Comparison of ENCODE assay signal across 14 mouse cellular contexts in the genomic region with DNA sequence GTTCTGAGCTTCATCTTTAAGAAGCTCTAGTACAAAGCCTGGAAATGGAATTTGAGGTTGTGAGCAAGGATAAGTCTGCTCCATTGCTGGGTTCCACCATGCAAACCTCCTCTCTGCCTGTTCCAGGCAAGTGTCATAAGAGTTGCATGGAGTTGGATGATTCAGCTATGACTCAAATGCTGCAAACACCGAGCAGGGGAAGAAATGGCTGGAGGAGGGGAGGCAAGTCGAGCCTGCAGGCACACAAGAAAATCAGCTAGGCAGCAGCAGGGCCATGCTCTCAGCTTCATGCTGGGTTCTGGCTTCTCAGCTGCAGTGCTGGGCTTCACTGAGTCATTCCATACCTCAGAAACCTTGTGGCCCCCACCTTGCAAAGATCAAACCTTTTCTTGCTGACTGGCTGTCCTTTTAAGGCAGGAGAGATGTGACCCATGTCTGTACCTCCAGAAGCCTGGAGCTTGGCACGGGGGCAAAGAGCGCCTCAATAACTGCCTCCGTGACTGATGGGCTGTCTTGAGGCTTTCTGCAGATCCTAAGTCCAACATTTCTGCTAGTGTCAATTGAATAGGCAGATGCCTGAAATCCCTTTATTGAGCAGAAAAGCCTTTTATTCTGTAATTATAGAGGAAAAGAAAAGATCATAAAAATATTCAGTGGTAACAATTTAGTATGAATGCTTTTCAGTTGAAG.
A peak's percentile ranks its signal among the peaks of the same experiment; 100 is the strongest.
DNase-seq lines count a peak whose midpoint lies in the region; ATAC-seq and TF ChIP-seq lines count a peak whose summit lies in the region.
"Had no signal": no experiment of that assay in that cellular context is flagged by ENCODE, and none has a peak within 500 bp of the region (broad histone marks: within the 10 kb centered on the region; RNA-seq: fewer than 3 reads in every experiment).

No protein-coding gene starts in this region.

- TF ChIP-seq CTCF in hindbrain, postnatal 0 days (IDR thresholded peaks at IDR 0.05; ENCODE audit: low read depth) = no peak

- H3K4me2 ChIP-seq in forebrain, embryonic 15.5 days (replicated peaks) = no peak overlapping the region
- no peak overlapping the region for H3K4me2 ChIP-seq in forebrain, embryonic 13.5 days
- H3K4me2 ChIP-seq in hindbrain, postnatal 0 days (ENCODE audit: low read depth, low read length) = no peak overlapping the region

- H3K36me3 ChIP-seq in forebrain, embryonic 15.5 days = no peaks in the 10 kb centered on the region
- no peaks in the 10 kb centered on the region for H3K36me3 ChIP-seq in forebrain, embryonic 13.5 days (ENCODE audit: poor library complexity, severe bottlenecking)
- no peaks in the 10 kb centered on the region for H3K36me3 ChIP-seq in hindbrain, embryonic 10.5 days
- no peaks in the 10 kb centered on the region for H3K36me3 ChIP-seq in hindbrain, postnatal 0 days (ENCODE audit: insufficient read depth, low read length)

- DNase-seq in layer of hippocampus, adult 9-11 months = peak; percentile 30
- no peak for DNase-seq in layer of hippocampus, postnatal 14 days (ENCODE audit: low spot score in 2 of 2)
- peak; percentile 13 for DNase-seq in adrenal gland, postnatal 10 days
- peak; percentile 49 to 52 for DNase-seq in right cerebral cortex, adult 2 months (ENCODE audit: low spot score in 2 of 2)
- DNase-seq in hindbrain, embryonic 10.5 days (ENCODE audit: low spot score) = no peak
- no peak for DNase-seq in hindbrain, postnatal 0 days (ENCODE audit: low spot score)
- DNase-seq: heart, postnatal 10 days; lung, adult 2 months; thymus, postnatal 4 days had no signal

- peaks cover 11% of the 10 kb centered on the region; the same call in 1 of the 2 replicates for H3K4me1 ChIP-seq in forebrain, embryonic 15.5 days
- 0 out of 2 replicates have a peak, but pooled peaks cover 4% of the 10 kb centered on the region for H3K4me1 ChIP-seq in forebrain, embryonic 13.5 days
- H3K4me1 ChIP-seq in hindbrain, embryonic 10.5 days (replicated peaks) = no peaks in the 10 kb centered on the region
- no peaks in the 10 kb centered on the region for H3K4me1 ChIP-seq in hindbrain, postnatal 0 days (ENCODE audit: insufficient read depth, low read length)
- H3K4me1 ChIP-seq: megakaryocyte, embryonic 14.5 days had no signal

- no peak overlapping the region for H3K4me3 ChIP-seq in forebrain, embryonic 15.5 days
- H3K4me3 ChIP-seq in forebrain, embryonic 13.5 days = no peak overlapping the region
- H3K4me3 ChIP-seq in hindbrain, embryonic 10.5 days = no peak overlapping the region
- no peak overlapping the region for H3K4me3 ChIP-seq in hindbrain, postnatal 0 days (ENCODE audit: low read length)
- H3K4me3 ChIP-seq: erythroblast, embryonic 14.5 days; megakaryocyte, embryonic 14.5 days had no signal

- 0 out of 2 replicates have a peak, but pooled peaks have one; percentile 29 for ATAC-seq in forebrain, embryonic 15.5 days (replicated peaks)
- ATAC-seq in forebrain, embryonic 13.5 days = no peak
- no peak for ATAC-seq in hindbrain, postnatal 0 days
- ATAC-seq: inflammation-experienced regulatory T-cells, adult 6 months had no signal

- no peak overlapping the region for H3K9ac ChIP-seq in forebrain, embryonic 15.5 days (replicated peaks)
- no peak overlapping the region for H3K9ac ChIP-seq in forebrain, embryonic 13.5 days
- H3K9ac ChIP-seq in hindbrain, postnatal 0 days (replicated peaks; ENCODE audit: low read length) = no peak overlapping the region

- no peaks in the 10 kb centered on the region for H3K27me3 ChIP-seq in forebrain, embryonic 15.5 days
- H3K27me3 ChIP-seq in forebrain, embryonic 13.5 days = no peaks in the 10 kb centered on the region
- H3K27me3 ChIP-seq in hindbrain, embryonic 10.5 days (ENCODE audit: insufficient read depth, poor library complexity, severe bottlenecking) = no peaks in the 10 kb centered on the region
- H3K27me3 ChIP-seq in hindbrain, postnatal 0 days (ENCODE audit: insufficient read depth, low read length) = no peaks in the 10 kb centered on the region
- H3K27me3 ChIP-seq: megakaryocyte, embryonic 14.5 days had no signal

- H3K27ac ChIP-seq in forebrain, embryonic 15.5 days (replicated peaks) = no peak overlapping the region
- H3K27ac ChIP-seq in forebrain, embryonic 13.5 days = no peak overlapping the region
- no peak overlapping the region for H3K27ac ChIP-seq in hindbrain, embryonic 10.5 days
- no peak overlapping the region for H3K27ac ChIP-seq in hindbrain, postnatal 0 days

- WGBS in forebrain, embryonic 15.5 days = 62% methylated on average over 5 of the region's 5 CpGs
- WGBS in forebrain, embryonic 13.5 days = 66% methylated on average over 5 of the region's 5 CpGs
- 77% methylated on average over 5 of the region's 5 CpGs for WGBS in hindbrain, embryonic 10.5 days
- 65% methylated on average over 5 of the region's 5 CpGs for WGBS in hindbrain, postnatal 0 days

- H3K9me3 ChIP-seq in forebrain, embryonic 15.5 days = no peaks in the 10 kb centered on the region
- H3K9me3 ChIP-seq in forebrain, embryonic 13.5 days (replicated peaks) = no peaks in the 10 kb centered on the region
- no peaks in the 10 kb centered on the region for H3K9me3 ChIP-seq in hindbrain, embryonic 10.5 days
- no peaks in the 10 kb centered on the region for H3K9me3 ChIP-seq in hindbrain, postnatal 0 days (ENCODE audit: low read length)

Comparison
In these comparisons a context has a peak if more than half of its experiments do, and no peak if none do; other contexts are left out.
1. DNase-seq: peak in layer of hippocampus, adult 9-11 months (single experiment), adrenal gland, postnatal 10 days (single experiment) and right cerebral cortex, adult 2 months (2 of 2); none in layer of hippocampus, postnatal 14 days (0 of 2), hindbrain, embryonic 10.5 days (single experiment) and hindbrain, postnatal 0 days (single experiment).